Mouse (Mus musculus) erythroblast, embryonic 14.5 days (primary cell): ENCODE results near the gene Khdrbs2.

ENCODE experiments used
- GATA1 ChIP-seq: IDR thresholded peaks from 2 replicates; pipeline ENCODE4 v1.6.1; 2012; ENCODE audit warnings: low read length, inconsistent platforms, mixed read lengths
- TAL1 ChIP-seq: IDR thresholded peaks from 3 replicates; pipeline ENCODE4 v1.6.1; 2012; ENCODE audit warnings: low read length, inconsistent platforms, mixed read lengths

- TF ChIP-seq TAL1 (no peak), GATA1 (no peak)
These were observed 396.4 kb downstream of the Khdrbs2 start for GRCm38 (mm10) chr1:32568901-32569300.
